Mouse (Mus musculus) left cerebral cortex, postnatal 14 days (tissue): ENCODE results near the gene Akap12. TPM values are rescaled to one million over a fixed set of nuclear protein-coding genes. Genes with fewer than 3 reads are reported as not detected.

Experiments used
- DNase-seq, 2 experiments: peaks; one replicate each; pipeline ENCODE4 v3.0.0; 2021 to 2022; ENCODE audit warnings: low spot score in 2 of 2, mixed read lengths in 1 of 2
- intact Hi-C: fragments of 180-260 bp; cut with DNase I; formaldehyde crosslinking; loops from one replicate; pipeline ENCODE4 v1.15.1; 2025
- total RNA-seq, 2 experiments: library from RNA; stranded (reverse); gene quantifications; 2 replicates each; pipeline ENCODE4 v1.2.3; 2021

The Akap12 gene
- total RNA-seq, 2 experiments from 2014 or later = 17.4 to 17.7 TPM

GRCm38 (mm10) chr10:4347136-4347492 is 80.9 kb downstream of the Akap12 start:
- intact Hi-C loops = loop anchor here (5.0 kb wide), 1 partner anchor 350 kb away; no protein-coding TSS in a partner anchor
- no peak for DNase-seq

GRCm38 (mm10) chr10:4347591-4347990 is 81.4 kb downstream of the Akap12 start:
- DNase-seq = no peak
- intact Hi-C loops = loop anchor here (5.0 kb wide), 1 partner anchor 350 kb away; no protein-coding TSS in a partner anchor

- intact Hi-C loops = no loop called here
- no peak for DNase-seq
Observed at GRCm38 (mm10) chr10:4354371-4355260, 88.4 kb downstream of the Akap12 start.

DNA sequence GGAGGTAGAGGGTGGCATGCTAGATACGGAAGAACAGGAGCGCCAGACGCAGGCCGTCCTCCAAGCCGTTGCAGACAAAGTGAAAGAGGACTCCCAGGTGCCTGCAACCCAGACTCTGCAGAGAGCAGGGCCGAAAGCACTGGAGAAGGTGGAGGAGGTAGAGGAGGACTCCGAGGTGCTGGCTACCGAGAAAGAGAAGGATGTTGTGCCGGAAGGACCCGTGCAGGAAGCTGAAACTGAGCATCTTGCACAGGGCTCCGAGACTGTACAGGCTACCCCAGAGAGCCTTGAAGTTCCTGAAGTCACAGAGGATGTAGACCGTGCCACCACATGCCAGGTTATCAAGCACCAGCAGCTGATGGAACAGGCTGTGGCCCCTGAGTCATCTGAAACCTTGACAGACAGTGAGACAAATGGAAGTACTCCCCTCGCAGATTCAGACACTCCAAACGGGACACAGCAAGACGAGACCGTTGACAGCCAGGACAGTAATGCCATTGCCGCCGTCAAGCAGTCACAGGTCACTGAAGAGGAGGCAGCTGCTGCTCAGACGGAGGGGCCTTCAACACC is 89.8 kb downstream of the Akap12 start:
- no peak for DNase-seq
- intact Hi-C loops = no loop called here

DNA sequence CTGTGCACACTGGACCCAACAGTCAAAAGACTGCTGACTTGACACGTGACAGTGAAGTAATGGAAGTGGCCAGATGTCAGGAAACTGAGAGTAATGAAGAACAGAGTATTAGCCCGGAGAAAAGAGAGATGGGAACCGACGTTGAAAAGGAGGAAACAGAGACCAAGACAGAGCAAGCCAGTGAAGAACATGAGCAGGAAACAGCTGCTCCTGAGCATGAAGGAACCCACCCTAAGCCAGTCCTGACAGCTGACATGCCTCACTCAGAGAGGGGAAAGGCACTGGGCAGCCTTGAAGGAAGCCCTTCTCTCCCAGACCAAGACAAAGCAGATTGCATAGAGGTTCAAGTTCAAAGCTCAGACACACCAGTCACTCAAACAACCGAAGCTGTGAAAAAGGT is 90.5 kb downstream of the Akap12 start:
- intact Hi-C loops = no loop called here
- DNase-seq = no peak

DNA sequence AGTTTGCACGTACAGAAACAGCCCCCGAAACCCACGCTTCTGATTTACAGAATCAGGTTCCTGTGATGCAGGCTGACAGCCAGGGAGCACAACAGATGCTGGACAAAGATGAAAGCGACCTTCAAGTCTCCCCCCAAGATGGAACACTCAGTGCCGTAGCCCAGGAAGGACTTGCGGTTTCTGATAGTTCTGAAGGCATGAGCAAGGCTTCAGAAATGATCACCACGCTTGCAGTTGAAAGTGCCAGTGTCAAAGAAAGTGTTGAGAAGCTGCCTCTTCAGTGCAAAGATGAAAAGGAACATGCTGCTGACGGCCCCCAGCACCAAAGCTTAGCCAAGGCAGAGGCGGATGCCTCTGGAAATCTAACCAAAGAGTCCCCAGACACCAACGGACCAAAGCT is 91.3 kb downstream of the Akap12 start:
- intact Hi-C loops = no loop called here
- DNase-seq = no peak

DNA sequence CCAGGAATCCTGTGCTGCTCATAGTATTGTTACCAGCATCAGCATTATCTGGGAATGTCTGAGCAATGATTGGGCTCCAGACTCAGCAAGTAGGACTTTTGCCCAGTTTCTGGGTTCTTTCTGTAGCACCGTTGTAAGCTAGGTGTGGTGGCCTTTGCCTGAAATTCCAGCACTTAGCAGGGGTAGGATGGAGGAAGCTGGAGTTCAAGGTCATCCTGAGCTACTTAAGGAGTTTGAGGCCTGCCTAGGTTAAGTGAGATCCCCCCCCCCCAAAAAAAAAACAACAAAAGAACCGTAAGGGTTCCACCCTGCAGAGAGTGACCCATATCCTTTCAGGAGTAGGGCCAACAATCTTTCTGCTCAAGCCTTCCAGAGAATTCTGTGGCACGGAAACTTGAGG is 98.4 kb downstream of the Akap12 start:
- intact Hi-C loops = no loop called here
- no peak for DNase-seq

DNA sequence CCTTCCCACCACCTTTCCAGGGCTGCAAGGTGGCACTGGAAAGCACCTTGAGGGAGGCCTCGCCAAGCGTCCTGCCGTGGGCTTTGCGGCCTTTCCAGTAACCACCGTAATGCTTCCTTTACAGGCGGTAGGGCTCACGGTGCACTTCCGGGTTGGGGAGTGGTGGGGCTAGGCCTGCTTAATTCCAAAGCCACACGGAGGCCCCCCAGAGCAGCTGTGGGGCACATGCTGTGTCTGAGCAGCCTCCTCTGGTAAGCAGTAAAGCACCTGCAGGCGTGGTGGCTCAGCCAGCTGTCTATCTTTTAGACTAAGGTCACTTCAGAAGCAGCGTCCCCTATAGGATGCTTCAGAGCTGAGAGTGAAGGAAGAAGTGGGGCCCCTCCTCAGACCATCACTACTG is 103.9 kb downstream of the Akap12 start:
- no peak for DNase-seq
- intact Hi-C loops = no loop called here

DNA sequence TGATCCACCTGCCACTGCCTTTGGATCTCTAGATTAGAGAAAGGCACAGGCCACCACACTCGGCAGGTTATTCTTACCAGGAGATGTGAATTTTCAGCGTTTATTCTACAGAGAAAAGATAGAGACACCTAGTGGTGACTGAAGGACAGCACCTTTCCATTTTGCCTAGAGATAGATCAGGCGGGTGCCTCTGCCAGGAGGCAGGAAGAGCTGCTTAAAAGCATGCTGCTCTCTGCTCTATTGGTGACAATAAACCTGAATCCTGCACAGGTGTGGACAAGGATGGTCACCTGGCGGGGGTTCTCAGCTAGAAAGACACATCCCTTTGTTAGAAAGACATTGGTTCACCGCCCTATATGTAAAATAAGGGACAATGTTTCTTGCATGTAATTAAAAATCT is 105.8 kb downstream of the Akap12 start:
- peak; percentile 66 to 75 for DNase-seq
- intact Hi-C loops = no loop called here

- intact Hi-C loops = no loop called here
Observed at GRCm38 (mm10) chr10:4373558-4373957, 107.4 kb downstream of the Akap12 start.

DNA sequence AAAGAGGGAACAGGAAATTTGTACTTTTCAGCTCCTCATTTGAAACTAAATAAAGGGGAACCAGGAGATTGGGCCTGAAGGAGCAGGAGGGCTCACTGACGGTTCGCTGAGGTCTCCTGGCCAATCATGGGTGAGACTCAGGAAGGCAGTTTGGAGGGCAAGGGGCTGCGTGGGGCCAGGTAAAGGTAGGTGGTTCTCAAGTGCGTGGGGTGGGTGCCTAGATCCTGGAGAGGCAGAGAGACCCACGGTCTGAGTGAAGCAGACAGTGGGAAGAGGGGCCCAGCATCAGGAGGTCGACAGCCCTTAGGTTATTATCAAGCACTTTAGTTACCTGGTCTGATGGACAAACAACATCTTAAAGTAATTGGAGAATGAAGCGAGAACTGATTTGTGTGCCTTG is 108.1 kb downstream of the Akap12 start:
- no peak for DNase-seq
- intact Hi-C loops = no loop called here

More at GRCm38 (mm10) chr10:4373558-4373957, 107.4 kb downstream of the Akap12 start:
- no peak for DNase-seq

- intact Hi-C loops = no loop called here
- DNase-seq = no peak
Observed at GRCm38 (mm10) chr10:4374734-4375133, 108.6 kb downstream of the Akap12 start.

DNA sequence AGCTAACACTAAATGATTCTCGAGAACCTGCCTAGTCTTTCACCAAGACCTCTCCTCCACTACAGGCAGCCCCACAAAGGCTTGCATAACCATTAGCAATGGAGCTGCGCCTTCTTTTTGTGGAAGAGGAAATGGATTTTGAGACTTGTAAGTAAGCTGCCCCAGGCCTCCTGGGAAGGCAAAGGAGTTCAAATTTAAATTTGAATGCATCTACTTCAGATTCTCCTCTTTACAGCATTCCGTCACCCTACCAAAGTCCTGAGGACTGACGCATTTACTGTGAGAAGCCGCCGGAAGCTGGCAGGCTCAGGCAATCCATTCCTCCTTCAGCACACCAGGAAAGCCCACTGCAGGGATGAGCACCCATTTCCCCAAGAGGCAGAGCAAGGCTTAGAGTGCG is 109.1 kb downstream of the Akap12 start:
- intact Hi-C loops = no loop called here
- no peak for DNase-seq

DNA sequence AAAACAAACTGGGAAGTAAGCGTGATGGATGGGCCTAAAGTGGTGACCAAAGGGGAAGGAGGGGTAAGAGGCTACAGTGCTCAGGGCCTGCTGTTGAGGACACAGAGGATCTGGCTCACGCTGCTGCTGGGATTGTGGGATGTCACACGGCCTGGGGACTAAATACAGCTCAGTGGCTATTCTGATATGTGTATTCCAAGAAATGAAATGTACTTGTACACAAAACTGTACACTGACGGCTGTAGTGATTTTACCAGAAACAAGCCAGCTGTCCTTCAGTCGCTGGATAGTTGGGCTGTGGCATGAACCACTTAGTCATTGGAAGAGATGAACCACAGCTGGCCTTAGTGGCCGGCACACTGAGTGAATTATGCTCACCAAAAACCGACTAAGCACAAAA is 110.3 kb downstream of the Akap12 start:
- DNase-seq = no peak
- intact Hi-C loops = no loop called here

GRCm38 (mm10) chr10:4376931-4377330 is 110.8 kb downstream of the Akap12 start:
- DNase-seq = no peak
- intact Hi-C loops = no loop called here

DNA sequence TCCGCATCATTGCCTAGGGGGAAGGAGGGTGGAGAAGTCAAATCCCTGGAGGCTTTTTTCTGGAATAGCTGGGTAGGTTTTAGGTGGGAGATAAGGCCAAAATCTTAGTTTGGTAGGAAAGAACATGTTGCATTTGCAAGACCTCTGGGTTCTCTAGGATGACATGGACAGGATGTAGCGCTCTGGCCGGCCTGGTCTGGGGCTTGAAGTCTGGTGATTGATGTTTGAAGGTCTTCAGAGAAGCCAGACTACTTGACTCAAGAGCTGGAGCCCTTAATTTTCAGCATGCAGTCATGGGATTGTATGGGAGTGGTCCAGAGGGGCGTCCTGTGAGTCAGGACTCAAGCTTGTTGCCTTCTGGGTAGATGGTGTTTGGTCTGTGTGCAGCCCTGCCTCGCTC is 114.6 kb downstream of the Akap12 start:
- intact Hi-C loops = no loop called here
- DNase-seq = no peak

DNA sequence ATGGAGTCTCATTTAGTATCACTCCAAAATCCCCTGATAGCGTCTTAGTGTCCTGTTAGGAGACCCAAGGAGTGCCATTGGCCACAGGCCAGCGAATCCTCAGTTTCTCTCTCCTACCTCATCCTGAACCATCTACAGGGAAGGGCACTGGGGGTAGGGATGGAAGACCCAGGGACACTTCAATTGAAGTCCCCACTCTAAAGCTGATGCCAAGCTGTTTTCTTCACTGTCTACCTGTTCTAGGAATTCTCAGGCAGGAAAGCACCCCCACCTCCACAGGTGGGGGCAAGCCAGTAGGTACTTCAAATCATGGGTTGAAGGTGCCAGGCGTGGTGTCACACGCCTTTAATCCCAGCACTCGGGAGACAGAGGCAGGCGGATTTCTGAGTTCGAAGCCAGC is 118.1 kb downstream of the Akap12 start:
- no peak for DNase-seq
- intact Hi-C loops = no loop called here

DNA sequence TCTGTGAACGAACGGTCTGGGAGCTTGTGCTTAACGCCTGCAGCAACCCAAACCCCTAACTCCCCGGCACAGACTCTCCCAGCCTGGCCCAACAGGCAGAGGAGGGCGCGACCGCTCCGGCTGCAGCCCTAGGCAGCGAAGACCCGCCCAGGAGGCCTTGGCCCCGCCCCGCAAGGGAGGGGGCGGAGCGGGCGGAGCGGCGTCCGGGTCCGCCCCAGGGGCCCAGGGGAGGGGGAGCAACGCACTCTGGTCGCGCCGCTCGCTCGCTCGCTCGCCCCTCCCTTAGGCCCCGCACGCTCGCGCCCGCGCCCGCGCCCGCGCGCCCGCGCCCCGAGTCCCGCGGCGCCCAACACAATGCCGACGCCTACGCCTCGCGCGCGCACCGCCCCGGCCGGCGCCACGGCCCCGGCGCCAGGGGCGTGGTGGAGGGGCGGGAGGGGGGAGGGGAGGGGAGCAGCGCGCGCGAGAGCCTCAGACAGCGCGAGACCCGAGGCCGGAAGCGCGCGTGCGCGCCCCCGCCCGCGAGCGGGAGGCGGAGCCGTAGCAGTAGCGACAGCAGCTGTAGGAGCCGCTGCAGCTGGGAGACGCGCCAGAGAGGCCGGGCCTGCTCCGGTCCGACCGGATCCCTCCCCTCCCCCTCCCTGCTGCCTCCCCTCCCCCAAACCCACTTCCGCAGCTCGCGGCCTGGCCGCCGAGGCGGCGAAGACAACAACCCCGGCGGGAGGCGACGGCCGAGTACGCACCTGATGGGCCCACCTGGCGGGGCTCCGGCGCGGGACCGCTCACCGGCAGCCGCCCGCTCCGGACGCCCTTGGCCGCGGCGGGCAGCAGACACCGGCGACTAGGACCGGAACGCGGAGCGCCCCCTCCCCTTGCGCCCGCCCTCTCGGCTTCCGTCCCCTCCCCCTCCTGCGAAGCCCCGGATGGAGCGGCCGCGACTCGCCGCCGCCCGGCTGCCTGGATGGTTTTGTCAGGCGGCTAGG is 120.7 kb downstream of the Akap12 start:
- peak; percentile 94 to 98 for DNase-seq
- intact Hi-C loops = no loop called here

- intact Hi-C loops = no loop called here
Observed at GRCm38 (mm10) chr10:4387701-4388383, 121.7 kb downstream of the Akap12 start, which contains the start of gene Zbtb2. Gene Zbtb2 (minus strand): TSS chr10:4388108.

More at GRCm38 (mm10) chr10:4387701-4388383, 121.7 kb downstream of the Akap12 start, which contains the start of gene Zbtb2:
- peak; percentile 58 to 76 for DNase-seq
